Mouse (Mus musculus): ENCODE measurements around the gene Tspear. TPM values are rescaled to one million over a fixed set of nuclear protein-coding genes. Genes with fewer than 3 reads are reported as not detected.
"Not testable (repeated sequence)": the region's sequence is repeated elsewhere in the genome, so short reads cannot be mapped to it uniquely, and the experiment has no call there.

Tspear gene
- polyA plus RNA-seq, 1 experiment from 2014 or later, result 0.93 TPM

DNA sequence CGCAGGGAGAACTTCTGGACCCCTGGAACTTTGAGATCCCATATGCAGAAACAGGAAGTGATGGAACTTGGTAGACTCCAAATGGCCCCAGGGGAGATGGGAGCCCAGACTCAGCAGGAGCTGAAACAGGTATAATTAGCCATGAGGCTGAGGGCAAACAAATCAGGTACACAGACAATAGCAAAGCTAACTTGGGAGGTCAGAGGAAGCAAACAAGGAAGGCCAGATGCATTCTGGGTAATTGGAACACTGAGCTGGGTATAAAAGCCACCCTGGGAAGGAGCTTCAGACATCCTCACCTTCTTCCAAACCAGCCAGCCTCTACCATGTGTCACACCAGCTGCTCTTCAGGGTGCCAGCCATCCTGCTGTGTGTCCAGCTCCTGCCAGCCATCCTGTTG is 33.9 kb downstream of the Tspear start, which contains the start of gene Krtap12-1:
Gene Krtap12-1, plus strand, starts transcription at position 301 of the 400 bp plus-strand sequence.
- not testable (repeated sequence) for H3K9me3 ChIP-seq; H3K27me3 ChIP-seq (ENCODE audit: insufficient read depth, poor library complexity, severe bottlenecking); H3K36me3 ChIP-seq; H3K4me1 ChIP-seq (replicated peaks); H3K4me3 ChIP-seq; H3K27ac ChIP-seq; DNase-seq (ENCODE audit: low spot score)
- 82% methylated on average over 1 of the region's 1 CpGs for WGBS

DNA sequence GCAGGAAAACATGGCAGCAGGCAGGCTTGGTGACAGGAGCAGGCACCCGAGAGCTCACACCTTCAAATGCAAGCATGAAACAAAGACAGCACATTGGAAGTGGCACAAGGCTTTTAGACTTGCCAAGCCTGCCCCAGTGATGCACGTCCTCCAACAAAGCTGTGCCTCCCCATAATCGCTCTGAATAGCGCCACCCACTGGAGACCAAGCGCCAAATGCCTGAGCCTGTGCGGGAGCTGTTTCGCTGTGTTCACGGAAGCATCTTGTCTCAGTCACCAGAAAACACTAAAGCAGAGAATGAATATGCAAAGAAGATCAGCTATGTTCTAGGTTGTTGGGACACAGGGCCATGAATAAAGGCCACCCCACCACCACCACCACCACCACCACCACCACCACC is 38.5 kb downstream of the Tspear start:
- H3K4me3 ChIP-seq, result no peak overlapping the region
- H3K4me1 ChIP-seq (replicated peaks), result no peaks in the 10 kb centered on the region
- no peaks in the 10 kb centered on the region for H3K36me3 ChIP-seq
- DNase-seq (ENCODE audit: low spot score), result no peak
- no peaks in the 10 kb centered on the region for H3K27me3 ChIP-seq (ENCODE audit: insufficient read depth, poor library complexity, severe bottlenecking)
- 79% methylated on average over 8 of the region's 8 CpGs for WGBS
- no peak overlapping the region for H3K27ac ChIP-seq
- peaks cover 3% of the 10 kb centered on the region; the same call in 1 of the 2 replicates for H3K9me3 ChIP-seq

DNA sequence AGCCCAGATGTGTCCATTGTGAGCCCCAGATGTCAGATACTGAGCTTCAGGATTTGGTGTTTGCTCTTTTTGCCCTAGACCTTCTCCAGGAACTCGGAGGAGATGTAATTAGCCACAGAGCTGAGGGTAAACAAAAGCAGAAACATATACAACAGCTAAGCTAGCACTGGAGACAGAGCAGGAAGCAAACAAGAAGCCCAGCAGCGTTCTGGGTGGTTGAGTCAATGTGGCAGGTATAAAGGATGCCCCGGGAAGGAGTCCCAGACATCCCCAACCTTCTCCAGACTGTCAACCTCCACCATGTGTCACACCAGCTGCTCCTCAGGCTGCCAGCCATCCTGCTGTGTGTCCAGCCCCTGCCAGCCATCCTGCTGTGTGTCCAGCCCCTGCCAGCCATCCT is 39.8 kb downstream of the Tspear start, which contains the start of gene Gm10100:
Gene Gm10100, plus strand, starts transcription at position 301 of the 400 bp plus-strand sequence.
- DNase-seq (ENCODE audit: low spot score), result no peak
- 43% methylated on average over 3 of the region's 3 CpGs for WGBS
- Histone ChIP-seq H3K36me3 (no peaks in the 10 kb centered on the region), H3K27me3 (ENCODE audit: insufficient read depth, poor library complexity, severe bottlenecking) (no peaks in the 10 kb centered on the region), H3K9me3 (no peaks in the 10 kb centered on the region), H3K4me3 (no peak within 1 kb of the TSS), H3K27ac (no peak within 1 kb of the TSS), H3K4me1 (replicated peaks) (no peaks in the 10 kb centered on the region)

DNA sequence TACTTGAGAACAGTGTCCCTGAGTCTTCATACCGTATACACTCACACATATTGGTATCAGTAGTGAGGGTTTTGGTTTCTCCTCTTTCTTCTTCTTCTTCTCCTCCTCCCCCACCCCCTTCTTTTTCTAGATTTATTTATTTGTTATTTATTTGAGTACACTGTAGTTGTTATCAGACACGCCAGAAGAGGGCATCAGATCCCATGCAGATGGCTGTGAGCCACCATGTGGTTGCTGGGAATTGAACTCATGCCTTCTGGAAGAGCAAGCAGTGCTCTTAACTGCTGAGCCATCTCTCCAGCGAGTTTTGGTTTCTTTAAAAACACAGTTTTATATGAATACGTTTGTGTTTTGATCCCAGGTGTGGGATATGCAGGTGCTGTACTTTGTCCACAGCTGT is 41.9 kb downstream of the Tspear start:
- 65% methylated on average over 4 of the region's 4 CpGs for WGBS
- H3K4me3 ChIP-seq, result no peak overlapping the region
- DNase-seq (ENCODE audit: low spot score), result no peak
- H3K27ac ChIP-seq, result no peak overlapping the region
- no peaks in the 10 kb centered on the region for H3K36me3 ChIP-seq
- H3K9me3 ChIP-seq, result no peaks in the 10 kb centered on the region
- H3K4me1 ChIP-seq (replicated peaks), result no peaks in the 10 kb centered on the region
- no peaks in the 10 kb centered on the region for H3K27me3 ChIP-seq (ENCODE audit: insufficient read depth, poor library complexity, severe bottlenecking)

DNA sequence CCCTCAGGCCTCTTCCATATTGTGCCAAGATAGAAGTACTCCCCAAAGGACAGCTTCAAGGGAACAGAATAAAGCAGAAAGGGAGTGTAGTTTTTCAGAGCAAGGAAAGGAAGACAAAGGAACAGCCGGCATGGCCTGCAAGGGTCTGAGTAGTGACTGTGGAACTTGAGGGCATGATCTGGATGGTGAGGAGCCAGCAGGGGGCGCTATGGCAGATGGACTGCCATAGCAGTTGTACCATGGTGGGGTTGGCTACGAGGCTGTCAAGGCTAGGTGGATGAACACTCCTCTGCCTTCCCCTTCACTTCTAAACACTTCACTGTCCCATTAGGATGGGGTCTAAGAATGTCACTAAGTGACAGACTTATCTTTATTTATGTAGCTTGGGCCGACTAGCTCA is 42.9 kb downstream of the Tspear start:
- Histone ChIP-seq H3K9me3 (no peaks in the 10 kb centered on the region), H3K36me3 (no peaks in the 10 kb centered on the region), H3K4me3 (no peak overlapping the region), H3K4me1 (replicated peaks) (no peaks in the 10 kb centered on the region), H3K27ac (no peak overlapping the region), H3K27me3 (ENCODE audit: insufficient read depth, poor library complexity, severe bottlenecking) (no peaks in the 10 kb centered on the region)
- 54% methylated on average over 4 of the region's 4 CpGs for WGBS
- DNase-seq (ENCODE audit: low spot score), result peak; percentile 18

DNA sequence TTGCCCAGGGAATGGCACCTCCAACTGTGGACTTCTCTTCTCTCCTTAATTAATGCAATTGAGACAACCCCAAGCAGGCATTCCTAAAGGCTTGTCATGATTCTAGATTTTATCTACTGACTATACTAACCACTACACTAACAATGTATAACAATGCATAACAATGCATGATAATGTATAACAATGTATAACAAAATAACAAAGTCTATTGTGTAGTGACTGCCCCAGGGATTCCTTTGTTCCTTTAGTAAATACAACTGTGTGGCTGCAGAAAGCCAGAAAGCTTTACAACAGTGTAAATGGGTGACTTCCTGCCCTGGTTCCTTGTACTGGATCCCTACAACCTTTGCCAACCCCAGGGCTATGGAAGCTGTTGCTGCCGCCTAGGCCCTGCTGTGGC is 49.6 kb downstream of the Tspear start:
- WGBS, result 95% methylated on average over 1 of the region's 1 CpGs

DNA sequence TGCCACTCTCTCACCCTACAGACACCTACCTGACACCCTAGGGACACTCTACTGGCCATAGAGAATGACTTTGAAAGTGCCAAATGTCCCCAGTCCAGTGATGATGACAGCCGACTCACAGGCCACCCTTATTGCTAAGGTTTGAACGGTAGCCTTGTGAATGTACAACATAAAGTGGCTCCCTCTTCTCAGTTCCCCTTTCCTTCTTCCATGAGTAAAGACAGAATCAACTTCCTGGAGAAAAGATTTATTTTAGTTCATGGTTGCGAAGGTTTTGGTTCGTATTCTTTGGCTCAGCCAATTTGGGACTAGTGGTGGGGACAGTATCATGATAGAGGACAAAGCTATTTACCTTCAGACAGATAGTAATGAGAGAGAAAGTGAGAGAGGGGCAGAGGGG is 52.6 kb downstream of the Tspear start:
- peaks cover 35% of the 10 kb centered on the region for H3K4me1 ChIP-seq (replicated peaks)

More for the DNA sequence above, 49.6 kb downstream of the Tspear start:
- Histone ChIP-seq H3K9me3 (peaks cover 16% of the 10 kb centered on the region), H3K4me3 (no peak overlapping the region), H3K36me3 (no peaks in the 10 kb centered on the region), H3K27ac (no peak overlapping the region), H3K27me3 (ENCODE audit: insufficient read depth, poor library complexity, severe bottlenecking) (no peaks in the 10 kb centered on the region), H3K4me1 (replicated peaks) (peaks cover 20% of the 10 kb centered on the region)
- DNase-seq (ENCODE audit: low spot score), result no peak

DNA sequence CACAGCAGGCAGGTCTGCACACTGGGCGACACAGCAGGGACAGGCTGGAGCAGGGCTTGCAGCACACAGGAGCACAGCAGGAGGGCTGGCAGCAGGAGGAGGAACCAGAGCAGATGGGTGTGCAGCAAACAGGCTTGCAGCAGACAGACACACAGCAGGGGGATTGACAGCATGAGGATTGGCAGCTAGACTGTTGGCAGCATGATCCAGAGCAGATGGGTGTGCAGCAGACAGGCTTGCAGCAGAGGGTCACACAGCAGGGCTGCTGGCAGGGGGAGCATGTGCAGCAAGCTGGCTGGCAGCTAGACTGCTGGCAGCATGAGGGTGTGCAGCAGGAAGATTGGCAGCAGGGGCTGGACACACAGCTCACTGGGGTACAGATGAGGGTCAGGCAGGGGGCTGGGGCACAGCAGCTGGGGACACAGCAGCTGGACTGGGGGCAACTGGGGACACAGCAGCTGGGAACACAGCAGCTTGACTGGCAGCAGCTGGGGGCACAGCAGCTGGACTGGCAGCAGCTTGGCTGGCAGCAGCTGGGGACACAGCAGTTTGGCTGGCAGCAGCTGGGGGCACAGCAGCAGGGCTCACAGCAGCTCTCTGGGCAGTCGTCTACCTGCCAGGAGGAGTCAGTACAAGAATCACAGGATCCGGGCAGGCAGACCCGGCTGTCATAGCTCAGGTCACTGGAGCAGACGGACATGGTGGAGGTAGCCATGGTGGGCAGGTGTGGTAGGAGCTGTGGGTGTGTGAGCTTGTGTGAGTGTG is 55.7 kb downstream of the Tspear start, which contains the start of gene Gm18596:
Gene Gm18596, minus strand, starts transcription at position 715 of the 765 bp plus-strand sequence.
- H3K36me3 ChIP-seq; H3K4me3 ChIP-seq; H3K9me3 ChIP-seq; DNase-seq (ENCODE audit: low spot score); H3K27me3 ChIP-seq (ENCODE audit: insufficient read depth, poor library complexity, severe bottlenecking): not testable (repeated sequence)
- H3K4me1 ChIP-seq (replicated peaks), result peaks cover 41% of the 10 kb centered on the region
- peak within 1 kb of the TSS; percentile 9 for H3K27ac ChIP-seq
- 47% methylated on average over 5 of the region's 5 CpGs for WGBS

More for the DNA sequence above, 52.6 kb downstream of the Tspear start:
- H3K9me3 ChIP-seq, result peaks cover 16% of the 10 kb centered on the region
- H3K4me3 ChIP-seq, result no peak overlapping the region
- no peaks in the 10 kb centered on the region for H3K27me3 ChIP-seq (ENCODE audit: insufficient read depth, poor library complexity, severe bottlenecking)
- no peak overlapping the region for H3K27ac ChIP-seq
- WGBS, result 93% methylated on average over 4 of the region's 4 CpGs
- DNase-seq (ENCODE audit: low spot score), result no peak
- no peaks in the 10 kb centered on the region for H3K36me3 ChIP-seq

DNA sequence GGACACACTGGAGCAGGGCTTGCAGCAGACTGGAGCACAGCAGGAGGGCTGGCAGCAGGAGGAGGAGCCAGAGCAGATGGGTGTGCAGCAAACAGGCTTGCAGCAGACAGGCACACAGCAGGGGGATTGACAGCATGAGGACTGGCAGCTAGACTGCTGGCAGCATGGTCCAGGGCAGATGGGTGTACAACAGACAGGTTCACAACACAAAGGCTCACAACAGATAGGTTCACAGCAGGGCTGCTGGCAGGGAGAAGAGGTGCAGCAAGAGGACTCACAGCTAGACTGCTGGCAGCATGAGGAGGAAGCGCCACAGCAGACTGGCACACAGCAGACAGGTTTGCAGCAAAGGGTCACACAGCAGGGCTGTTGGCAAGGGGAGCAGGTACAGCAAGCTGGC is 64.3 kb downstream of the Tspear start:
- not testable (repeated sequence) for H3K36me3 ChIP-seq; H3K4me1 ChIP-seq (replicated peaks); H3K27me3 ChIP-seq (ENCODE audit: insufficient read depth, poor library complexity, severe bottlenecking); DNase-seq (ENCODE audit: low spot score); H3K4me3 ChIP-seq; H3K27ac ChIP-seq; H3K9me3 ChIP-seq
- WGBS, result 71% methylated on average over 1 of the region's 1 CpGs

DNA sequence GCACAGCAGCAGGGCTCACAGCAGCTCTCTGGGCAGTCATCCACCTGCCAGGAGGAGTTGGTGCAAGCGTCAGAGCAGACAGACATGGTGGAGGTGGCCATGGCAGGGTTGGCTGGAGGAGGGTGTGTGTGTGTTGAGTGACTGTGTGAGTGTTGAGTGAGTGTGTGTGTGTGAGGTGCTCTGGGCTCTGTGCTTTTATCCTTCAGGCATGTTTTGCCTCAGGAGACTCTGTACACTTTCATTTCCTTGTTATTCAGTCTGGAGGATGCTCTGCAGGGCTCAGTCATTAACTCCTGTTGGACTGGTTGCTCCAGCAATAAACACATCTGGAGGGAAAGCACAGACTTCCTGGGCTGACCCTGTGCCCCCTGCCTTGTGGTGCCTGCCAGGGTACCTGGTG is 64.9 kb downstream of the Tspear start, which contains the start of gene Gm9736:
Gene Gm9736, minus strand, starts transcription at position 101 of the 400 bp plus-strand sequence.
- DNase-seq (ENCODE audit: low spot score); H3K4me1 ChIP-seq (replicated peaks); H3K27me3 ChIP-seq (ENCODE audit: insufficient read depth, poor library complexity, severe bottlenecking); H3K9me3 ChIP-seq; H3K36me3 ChIP-seq; H3K27ac ChIP-seq; H3K4me3 ChIP-seq: not testable (repeated sequence)
- 53% methylated on average over 1 of the region's 1 CpGs for WGBS

DNA sequence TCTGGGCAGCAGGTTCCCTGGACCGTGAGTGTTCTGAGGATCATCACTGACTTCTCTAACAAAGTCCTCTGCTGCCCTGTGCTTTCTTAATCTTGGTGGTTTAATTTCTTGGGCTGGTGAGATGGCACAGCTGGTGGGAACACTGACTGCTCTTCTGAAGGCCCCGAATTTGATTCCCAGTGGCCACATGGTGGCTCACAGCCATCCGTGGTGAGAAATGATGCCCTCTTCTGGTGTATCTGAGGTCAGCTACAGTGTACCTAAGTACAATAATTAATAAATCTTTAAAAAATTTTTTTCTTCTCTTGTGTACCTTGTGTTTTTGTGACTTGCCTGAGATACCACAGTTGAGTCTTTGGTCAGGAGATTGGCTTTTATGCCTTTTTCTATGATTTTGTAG is 65.9 kb downstream of the Tspear start:
- H3K27me3 ChIP-seq (ENCODE audit: insufficient read depth, poor library complexity, severe bottlenecking); DNase-seq (ENCODE audit: low spot score); H3K4me1 ChIP-seq (replicated peaks); H3K9me3 ChIP-seq; H3K27ac ChIP-seq; H3K36me3 ChIP-seq; H3K4me3 ChIP-seq: not testable (repeated sequence)
- WGBS, result 68% methylated on average over 3 of the region's 3 CpGs

DNA sequence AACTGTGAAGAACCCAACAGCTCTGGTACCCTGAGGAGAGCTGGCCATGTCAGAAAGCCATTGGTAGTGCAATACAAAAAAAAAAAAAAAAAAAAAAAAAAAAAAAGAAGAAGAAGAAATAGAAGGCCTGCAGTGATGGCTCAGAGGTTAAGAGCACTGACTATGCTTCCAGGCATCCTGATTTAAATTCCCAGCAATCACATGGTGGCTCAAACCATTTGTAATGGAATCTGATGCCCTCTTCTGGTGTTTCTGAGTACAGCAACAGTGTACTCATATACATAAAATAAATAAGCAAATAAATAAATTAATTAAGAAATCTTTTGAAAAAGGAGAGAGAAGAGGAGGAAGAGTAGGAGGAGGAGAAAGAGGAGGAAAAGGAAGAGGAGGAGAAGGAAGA is 67.1 kb downstream of the Tspear start:
- DNase-seq (ENCODE audit: low spot score), result no peak
- Histone ChIP-seq H3K4me3 (no peak overlapping the region), H3K9me3 (0 out of 2 replicates have a peak, but pooled peaks cover 2% of the 10 kb centered on the region), H3K4me1 (replicated peaks) (peaks cover 9% of the 10 kb centered on the region; the same call in 1 of the 2 replicates), H3K36me3 (no peaks in the 10 kb centered on the region), H3K27me3 (ENCODE audit: insufficient read depth, poor library complexity, severe bottlenecking) (no peaks in the 10 kb centered on the region), H3K27ac (no peak overlapping the region)

DNA sequence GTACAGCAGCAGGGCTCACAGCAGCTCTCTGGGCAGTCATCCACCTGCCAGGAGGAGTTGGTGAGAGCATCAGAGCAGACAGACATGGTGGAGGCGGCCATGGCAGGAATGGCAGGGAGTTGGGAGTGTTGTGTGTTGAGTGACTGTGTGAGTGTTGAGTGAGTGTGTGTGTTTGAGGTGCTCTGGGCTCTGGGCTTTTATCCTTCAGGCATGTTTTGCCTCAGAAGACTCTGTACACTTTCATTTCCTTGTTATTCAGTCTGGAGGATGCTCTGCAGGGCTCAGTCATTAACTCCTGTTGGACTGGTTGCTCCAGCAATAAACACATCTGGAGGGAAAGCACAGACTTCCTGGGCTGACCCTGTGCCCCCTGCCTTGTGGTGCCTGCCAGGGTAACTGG is 73.2 kb downstream of the Tspear start, which contains the start of gene Gm3233:
Gene Gm3233, minus strand, starts transcription at position 101 of the 400 bp plus-strand sequence.
- H3K9me3 ChIP-seq; H3K36me3 ChIP-seq; H3K4me3 ChIP-seq; H3K27ac ChIP-seq; H3K27me3 ChIP-seq (ENCODE audit: insufficient read depth, poor library complexity, severe bottlenecking); H3K4me1 ChIP-seq (replicated peaks); DNase-seq (ENCODE audit: low spot score): not testable (repeated sequence)
- 67% methylated on average over 1 of the region's 1 CpGs for WGBS

Data from hindbrain, embryonic 10.5 days (tissue).